Mouse (Mus musculus) heart, postnatal 25 days (tissue): Measurements from ENCODE around the gene AC161166.1. TPM values are rescaled to one million over a fixed set of nuclear protein-coding genes. Genes with fewer than 3 reads are reported as not detected.
A peak's percentile ranks its signal among the peaks of the same experiment; 100 is the strongest.
"Not testable (repeated sequence)": the region's sequence is repeated elsewhere in the genome, so short reads cannot be mapped to it uniquely, and the experiment has no call there.

Experiments used
- DNase-seq: peaks from one replicate; pipeline ENCODE4 v3.0.0; 2022; ENCODE audit warnings: low spot score
- intact Hi-C: fragments of 180-260 bp; cut with DNase I; formaldehyde crosslinking; loops from one replicate; pipeline ENCODE4 v1.15.1; 2025
- total RNA-seq, 2 experiments: library from RNA; stranded (reverse); gene quantifications; 2 replicates each; pipeline ENCODE4 v1.2.3; 2021

Gene AC161166.1
- total RNA-seq, 2 experiments from 2014 or later = not detected

- intact Hi-C loops = no loop called here
- no peak for DNase-seq
Measured at GRCm38 (mm10) chr7:24529580-24529979, 17.3 kb upstream of the AC161166.1 start.

DNA sequence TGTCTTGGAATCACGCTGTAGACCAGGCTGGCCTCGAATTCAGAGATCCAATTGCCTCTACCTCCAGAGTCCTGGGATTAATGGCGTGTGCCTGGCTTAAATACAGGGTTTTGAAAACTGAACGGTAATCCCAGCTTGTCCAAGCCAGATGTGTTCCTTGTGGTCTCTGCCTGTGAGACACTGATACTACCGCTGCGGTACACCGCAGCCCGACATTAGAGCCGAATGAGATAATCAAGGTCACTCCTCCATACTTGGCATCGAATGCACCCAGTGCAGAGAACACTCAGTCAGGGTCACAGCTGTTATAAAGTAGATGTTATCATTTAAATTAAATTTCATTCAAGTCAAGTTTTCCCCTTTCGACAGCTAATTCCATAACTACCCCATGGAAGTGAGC, 16.6 kb upstream of the AC161166.1 start:
- intact Hi-C loops = no loop called here
- DNase-seq = no peak

DNA sequence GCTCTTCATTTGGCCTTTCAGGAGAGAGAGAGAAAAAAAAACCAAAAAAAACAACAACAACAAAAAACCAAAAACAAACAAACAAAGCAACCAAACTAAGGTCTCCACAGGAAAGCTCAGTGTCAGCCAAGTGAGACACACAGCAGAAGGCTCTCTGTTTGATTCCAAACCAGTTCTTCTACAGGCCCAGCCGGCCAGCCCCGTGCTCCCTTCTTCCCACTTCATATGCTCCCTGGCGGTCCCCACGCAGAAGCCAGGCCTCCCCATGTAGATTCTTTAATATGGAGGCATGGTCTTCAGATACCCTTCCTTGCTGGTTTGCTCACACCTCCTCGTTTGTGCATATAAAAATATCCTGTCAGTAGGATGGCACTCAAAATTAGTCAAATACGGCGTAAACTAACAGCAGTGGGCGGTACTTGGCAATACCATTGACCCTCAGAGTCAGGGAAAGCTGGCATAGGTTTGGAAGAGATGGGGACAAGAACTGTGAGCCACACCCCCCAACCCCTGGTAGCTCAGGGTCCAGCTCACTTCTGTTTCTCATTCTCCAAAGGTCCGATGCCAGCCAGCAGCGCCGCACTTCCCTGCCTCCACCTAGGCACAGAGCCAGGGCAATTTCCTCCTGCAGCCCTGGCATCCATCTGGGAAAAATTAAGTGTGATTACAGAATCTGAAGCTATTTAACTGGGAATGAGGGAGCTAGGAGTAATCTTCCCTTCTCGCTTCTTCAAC, 13.6 kb upstream of the AC161166.1 start:
- DNase-seq = no peak
- intact Hi-C loops = no loop called here

- intact Hi-C loops = no loop called here
- no peak for DNase-seq
Measured at GRCm38 (mm10) chr7:24524978-24525377, 12.7 kb upstream of the AC161166.1 start.

DNA sequence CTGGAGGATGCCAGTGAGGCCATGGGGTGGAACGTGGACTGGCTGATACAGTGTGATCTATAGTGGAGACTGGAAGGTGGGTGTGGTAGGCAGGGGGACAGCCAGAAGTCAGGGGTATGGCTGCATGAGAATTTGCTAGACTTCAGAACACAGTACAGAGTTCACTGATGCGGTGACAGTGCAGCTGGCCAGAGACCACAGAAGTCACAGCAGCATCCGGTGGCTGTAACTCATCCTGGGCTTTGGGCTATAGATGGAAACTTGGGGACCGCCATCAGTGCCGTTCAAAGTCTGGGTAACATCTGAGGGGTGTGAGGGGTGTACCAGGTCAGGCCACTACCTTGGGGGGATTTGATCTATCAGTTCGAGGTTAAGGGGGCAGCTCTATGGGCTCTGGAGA, 11.5 kb upstream of the AC161166.1 start:
- DNase-seq = no peak
- intact Hi-C loops = no loop called here

DNA sequence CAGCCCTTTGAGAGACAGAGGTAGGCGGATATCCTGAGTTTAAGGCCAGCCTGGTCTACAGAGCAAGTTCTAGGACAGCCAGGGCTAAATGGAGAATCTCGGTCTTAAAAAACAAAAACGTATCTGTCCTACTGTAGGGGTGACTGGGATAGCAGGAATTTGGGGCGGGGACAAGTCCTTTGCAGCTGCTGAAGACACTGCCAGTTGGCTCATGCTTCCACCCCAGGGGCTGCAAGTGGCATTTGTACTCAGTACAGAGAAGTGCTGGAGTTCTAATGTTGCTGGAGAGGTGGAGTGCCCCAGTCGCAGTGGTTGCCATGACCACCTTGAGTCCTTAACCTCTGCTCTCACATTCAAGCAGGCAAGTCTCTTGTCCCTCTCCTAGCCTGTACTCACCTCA, 10.6 kb upstream of the AC161166.1 start:
- DNase-seq = no peak
- intact Hi-C loops = no loop called here

DNA sequence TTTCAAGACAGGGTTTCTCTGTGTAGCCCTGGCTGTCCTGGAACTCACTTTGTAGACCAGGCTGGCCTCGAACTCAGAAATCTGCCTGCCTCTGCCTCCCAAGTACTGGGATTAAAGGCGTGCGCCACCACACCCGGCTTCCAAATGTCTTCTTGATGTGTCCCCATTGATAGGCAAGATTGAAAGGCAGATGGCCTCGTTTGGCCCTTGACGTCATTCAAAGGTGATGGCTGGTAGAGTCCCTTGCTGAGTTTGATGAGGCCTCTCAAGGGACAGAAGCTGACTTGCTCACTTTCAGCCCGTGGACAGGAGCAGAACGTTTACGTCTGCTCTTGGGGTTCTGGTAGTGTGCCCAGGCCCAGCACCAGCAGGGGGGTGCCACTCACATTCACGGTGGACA, 7.8 kb upstream of the AC161166.1 start:
- intact Hi-C loops, DNase-seq: not testable (repeated sequence)

DNA sequence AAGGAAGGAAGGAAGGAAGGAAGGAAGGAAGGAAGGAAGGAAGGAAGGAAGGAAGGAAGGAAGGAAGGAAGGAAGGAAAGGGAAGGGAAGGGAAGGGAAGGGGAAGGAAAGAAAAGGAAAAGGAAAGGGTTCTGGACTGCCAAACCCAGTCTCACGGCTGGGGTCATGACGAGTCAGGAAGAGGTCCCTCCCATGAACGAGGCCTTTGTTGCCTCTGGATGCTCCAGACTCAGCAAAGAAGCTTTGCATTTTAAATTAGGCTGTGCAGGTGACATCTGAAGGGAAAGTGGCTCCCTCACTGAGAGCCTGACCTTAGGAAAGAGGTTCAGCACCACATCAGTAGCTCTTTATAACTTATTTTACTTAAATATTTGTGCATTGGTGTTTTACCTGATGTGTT, 6.9 kb upstream of the AC161166.1 start:
- intact Hi-C loops = no loop called here

DNA sequence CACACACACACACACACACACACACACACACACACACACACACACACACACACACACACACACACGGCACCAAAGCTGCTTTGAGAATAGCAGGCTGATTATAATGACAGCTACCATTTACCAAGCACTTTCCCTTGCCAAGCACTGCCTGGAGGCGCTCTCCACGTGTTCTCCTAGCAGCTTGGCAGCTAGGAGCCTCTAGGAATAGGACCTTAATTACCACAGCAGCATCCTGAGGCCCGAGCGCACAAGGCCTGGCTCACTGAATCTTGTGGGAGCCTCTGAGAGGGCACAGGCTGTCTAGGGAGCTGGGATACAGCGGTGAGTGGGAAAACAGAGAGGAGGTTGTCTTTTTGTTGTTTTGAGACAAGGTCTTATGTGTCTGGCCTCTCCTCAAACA, 5.4 kb upstream of the AC161166.1 start:
- intact Hi-C loops = no loop called here

More for the DNA sequence above, 6.9 kb upstream of the AC161166.1 start:
- no peak for DNase-seq

DNA sequence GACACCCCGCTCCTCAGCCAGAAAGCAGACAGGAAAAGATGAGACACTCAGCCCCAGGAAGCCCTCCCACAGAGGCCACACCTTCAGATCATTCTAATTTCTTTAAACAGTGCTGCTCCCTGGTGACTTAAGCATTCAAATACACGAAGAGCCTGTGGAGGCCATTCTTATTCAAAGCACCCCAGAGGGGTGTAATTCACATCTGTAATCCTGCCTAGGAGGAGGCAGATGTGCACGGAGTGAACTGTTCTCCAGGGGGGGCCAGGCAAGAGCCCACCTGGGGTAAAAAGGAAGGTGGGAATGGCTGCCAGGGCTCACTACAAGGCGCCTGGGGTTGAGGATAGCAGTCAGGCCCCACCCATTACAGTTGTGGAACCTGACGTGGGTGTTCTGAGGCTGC, 4.8 kb upstream of the AC161166.1 start:
- intact Hi-C loops = no loop called here
- DNase-seq = no peak

More for the DNA sequence above, 5.4 kb upstream of the AC161166.1 start:
- no peak for DNase-seq

DNA sequence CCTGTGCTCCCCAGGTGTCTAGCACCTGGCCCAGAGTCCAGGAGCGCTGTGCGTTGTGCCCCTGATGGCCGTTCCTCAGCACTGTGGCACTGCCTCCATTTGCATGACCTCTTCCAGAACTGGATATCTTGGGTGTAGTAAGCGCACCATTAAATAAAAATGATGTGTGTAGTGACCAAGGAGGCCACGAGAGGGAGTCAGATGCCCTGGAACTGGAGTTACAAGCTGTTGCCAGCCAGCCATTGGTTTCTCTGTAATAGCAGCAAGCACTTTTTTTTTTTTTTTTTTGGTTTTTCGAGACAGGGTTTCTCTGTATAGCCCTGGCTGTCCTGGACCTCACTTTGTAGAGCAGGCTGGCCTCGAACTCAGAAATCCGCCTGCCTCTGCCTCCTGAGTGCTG, 4.1 kb upstream of the AC161166.1 start:
- intact Hi-C loops, DNase-seq: not testable (repeated sequence)

GRCm38 (mm10) chr7:24507726-24508114, 4.5 kb downstream of the AC161166.1 start:
- DNase-seq = no peak

GRCm38 (mm10) chr7:24506838-24507725, 5.2 kb downstream of the AC161166.1 start, which contains the start of gene Zfp428:
Gene Zfp428, plus strand, starts transcription at chr7:24507006.
- peak; percentile 72 for DNase-seq
- intact Hi-C loops = loop anchor here (2.0 kb wide), 1 partner anchor 24 kb away; the partner anchor contains the start of gene Irgq

More at GRCm38 (mm10) chr7:24507726-24508114, 4.5 kb downstream of the AC161166.1 start:
- intact Hi-C loops = loop anchor here (2.0 kb wide), 1 partner anchor 23 kb away; the partner anchor contains the start of gene Irgq

DNA sequence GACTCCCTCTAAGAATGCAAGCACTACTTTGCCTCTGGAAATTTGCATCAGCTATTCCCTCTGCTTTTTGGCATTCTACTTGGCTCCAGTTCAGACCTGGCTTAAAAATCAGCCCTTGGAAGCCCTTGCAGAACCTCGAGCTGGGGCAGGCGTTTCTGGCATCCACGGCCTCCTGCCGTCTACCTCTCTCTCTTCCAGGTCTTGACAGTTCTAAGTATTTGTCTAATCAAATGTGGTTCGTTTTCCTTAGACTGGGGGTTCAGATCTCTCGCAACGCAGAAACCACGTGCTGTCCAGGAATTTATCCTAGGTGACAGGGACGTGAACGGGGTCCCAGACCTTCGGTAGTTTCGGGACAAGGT, 5.8 kb downstream of the AC161166.1 start:
- intact Hi-C loops = loop anchor here (2.0 kb wide), 1 partner anchor 24 kb away; the partner anchor contains the start of gene Irgq
- DNase-seq = peak; percentile 24

DNA sequence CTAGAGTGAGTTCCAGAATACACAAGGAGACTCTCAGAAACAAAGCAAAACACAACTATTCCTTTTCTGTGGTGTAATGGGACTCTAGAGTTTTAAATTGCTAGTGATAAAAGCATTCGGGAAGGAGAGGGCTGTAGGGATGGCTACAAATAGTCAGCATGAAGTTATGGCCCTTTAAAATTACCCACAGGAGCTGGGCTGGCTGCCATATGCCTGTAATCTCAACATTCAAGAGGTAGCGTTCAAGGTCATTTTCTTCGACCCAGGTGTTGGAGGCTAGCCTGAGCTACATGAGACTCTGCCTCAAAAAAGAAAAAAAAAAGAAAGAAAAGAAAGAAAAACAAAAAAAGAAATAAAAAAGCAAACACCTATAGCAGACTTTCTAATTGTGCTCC, 6.2 kb downstream of the AC161166.1 start:
- intact Hi-C loops = loop anchor here (2.0 kb wide), 1 partner anchor 25 kb away; the partner anchor contains the start of gene Irgq
- DNase-seq = no peak

- intact Hi-C loops = loop anchor here (2.0 kb wide), 1 partner anchor 25 kb away; the partner anchor contains the start of gene Irgq
- DNase-seq = no peak
Measured at GRCm38 (mm10) chr7:24505447-24506064, 6.7 kb downstream of the AC161166.1 start.

GRCm38 (mm10) chr7:24504868-24505267, 7.4 kb downstream of the AC161166.1 start:
- intact Hi-C loops = no loop called here
- DNase-seq = no peak

DNA sequence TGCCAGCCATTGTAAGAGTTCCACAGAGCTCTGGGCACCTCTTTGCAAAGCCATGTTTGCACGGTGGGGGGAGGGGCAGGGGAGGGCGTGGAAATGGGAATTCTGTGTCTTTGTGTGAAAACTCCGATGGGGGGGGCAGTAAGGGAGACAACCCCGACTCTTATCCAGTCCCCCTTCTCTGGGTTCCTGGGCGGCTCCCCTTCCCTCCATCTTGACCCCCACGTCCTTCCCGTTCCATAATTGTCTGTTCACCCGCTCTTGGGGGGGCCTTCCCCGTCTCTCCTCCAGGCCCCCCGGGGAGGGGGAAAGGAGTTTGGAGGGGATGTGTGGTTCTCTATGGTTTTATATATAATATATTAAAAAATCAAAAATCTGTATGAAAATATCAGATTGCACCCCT, 8.3 kb downstream of the AC161166.1 start:
- no peak for DNase-seq
- intact Hi-C loops = no loop called here

GRCm38 (mm10) chr7:24501492-24501891, 10.8 kb downstream of the AC161166.1 start:
- intact Hi-C loops = no loop called here
- DNase-seq = no peak

DNA sequence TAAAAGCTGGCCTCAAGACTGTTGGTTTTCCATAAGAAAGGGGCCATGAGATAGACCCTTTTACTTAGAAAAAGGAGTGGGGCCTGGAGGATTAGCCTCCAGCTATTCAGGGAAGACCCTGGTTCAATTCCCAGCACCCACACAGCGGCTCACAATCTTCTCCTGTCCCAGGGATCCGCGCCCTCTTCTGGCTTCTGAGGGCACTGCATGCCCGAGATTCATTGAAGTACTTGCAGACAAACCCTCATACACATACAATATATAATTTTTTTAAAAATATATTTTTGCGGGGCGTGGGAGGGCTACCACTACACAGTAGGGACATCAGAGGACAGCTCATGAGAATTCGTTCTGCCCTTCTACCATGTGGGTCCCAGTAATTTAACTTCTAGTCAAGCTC, 11.3 kb downstream of the AC161166.1 start:
- intact Hi-C loops = no loop called here
- no peak for DNase-seq
